Mouse (Mus musculus) cerebellum, postnatal 25 days (tissue): Measurements from ENCODE around the gene Mgat4d.
"Not testable (repeated sequence)": the region's sequence is repeated elsewhere in the genome, so short reads cannot be mapped to it uniquely, and the experiment has no call there.

Experiments
- DNase-seq, 2 experiments: peaks; one replicate each; pipeline ENCODE4 v3.0.0; 2021; ENCODE audit warnings: mixed read lengths in 2 of 2

Gene Mgat4d

DNA sequence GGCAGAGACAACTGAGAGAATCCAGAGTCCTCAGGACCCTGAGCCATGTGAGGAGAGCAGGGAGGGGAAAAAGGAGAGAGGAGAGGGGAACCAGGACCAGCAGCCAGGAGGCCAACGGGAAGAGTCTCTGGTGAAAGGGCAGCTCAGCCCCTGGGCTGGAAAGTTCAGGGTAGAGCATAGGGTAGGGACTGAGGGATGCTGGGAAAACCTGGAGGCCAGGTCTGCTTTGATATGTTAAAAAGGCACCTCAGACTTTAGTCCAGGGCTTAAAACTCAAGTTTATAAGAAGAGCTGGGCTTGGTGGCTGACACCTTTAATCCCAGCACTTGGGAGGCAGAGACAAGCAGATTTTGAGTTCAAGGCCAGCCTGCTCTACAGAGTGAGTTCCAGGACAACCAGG lies 44.2 kb downstream of the Mgat4d start:
- no peak for DNase-seq

- no peak for DNase-seq
Observed at GRCm38 (mm10) chr8:83394325-83394724, 46.1 kb downstream of the Mgat4d start.

DNA sequence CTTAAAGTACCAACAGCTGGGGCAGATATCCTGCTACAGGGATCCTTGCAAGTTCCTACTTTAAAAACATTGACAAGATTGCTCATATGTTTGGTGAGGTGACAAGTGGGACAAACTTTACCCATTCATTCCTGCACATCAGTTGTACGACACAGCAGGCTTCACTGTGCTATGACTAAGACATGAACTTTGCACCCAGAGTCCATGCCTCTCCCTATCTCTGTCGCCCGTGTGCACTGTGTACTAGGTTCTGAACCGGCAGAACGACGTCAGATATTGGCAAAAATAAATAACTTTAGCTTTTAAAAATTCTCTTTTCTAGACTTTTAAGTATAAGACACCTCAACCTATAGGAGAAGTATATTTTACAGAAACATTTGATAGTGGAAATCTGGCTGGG lies 48.4 kb downstream of the Mgat4d start:
- DNase-seq: no peak

DNA sequence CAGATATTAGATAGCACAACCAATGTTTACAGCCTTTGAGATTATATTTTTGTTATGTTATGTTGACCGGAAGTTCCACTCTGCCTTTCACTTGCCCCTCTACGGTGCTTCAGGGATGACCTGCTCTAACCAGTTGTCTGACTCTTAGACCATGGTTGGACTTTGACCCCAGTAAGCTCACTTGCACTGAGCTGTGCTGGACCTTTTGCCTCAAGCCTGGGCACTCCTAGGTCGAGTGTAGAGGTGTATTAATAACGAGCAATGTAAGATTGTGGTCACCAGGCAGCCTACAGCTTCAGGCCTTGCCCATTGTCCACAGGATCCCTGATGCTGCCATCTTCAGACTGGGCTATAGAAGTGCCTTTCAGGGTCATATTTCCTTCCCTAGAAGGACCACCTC lies 49.5 kb downstream of the Mgat4d start:
- DNase-seq: no peak

DNA sequence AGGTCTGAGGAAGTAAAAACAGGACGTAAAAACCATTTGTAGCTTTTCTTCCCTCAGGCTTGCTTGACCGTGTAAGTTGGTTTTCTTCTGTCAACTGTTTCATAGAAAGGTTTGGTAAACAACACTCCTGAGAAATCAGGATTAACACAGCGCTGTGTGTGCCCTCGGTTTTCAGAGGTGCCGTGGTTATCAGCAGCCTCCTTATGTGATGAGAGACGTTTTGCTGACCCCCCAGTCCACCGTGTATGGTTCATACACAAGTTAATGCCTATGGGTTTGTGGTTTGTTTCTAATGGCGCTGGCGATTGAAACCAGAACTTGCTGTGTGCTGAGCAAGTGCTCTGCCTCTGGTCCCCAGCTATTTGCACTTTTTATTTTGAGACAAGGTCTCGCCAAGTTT lies 57.3 kb downstream of the Mgat4d start:
- no peak for DNase-seq

- DNase-seq: peak in 1 of 2 experiments; percentile 12
Observed at GRCm38 (mm10) chr8:83406836-83407235, 58.6 kb downstream of the Mgat4d start.

- DNase-seq: no peak
Observed at GRCm38 (mm10) chr8:83408496-83408895, 60.2 kb downstream of the Mgat4d start.

- no peak for DNase-seq
Observed at GRCm38 (mm10) chr8:83416878-83417277, 68.6 kb downstream of the Mgat4d start.

DNA sequence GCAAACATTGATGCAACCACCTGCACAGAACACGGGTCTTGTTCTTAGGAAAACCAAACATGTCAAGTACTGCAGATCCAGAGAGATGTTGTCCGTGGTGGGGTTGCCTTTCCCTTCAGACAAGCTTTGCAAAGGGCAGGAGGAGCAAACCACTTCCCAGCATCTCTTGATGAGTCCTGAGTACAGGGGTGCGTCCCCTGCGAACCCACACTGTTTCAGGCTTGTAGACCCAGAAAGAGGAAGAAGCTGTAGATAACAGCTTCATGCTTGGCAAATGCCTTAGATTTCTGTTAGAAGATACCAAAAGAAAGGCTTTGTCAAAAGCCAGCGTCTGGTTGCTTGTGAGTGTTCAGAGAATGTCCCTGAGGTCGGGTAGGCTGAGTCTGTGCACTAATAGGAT lies 69.7 kb downstream of the Mgat4d start:
- no peak for DNase-seq

DNA sequence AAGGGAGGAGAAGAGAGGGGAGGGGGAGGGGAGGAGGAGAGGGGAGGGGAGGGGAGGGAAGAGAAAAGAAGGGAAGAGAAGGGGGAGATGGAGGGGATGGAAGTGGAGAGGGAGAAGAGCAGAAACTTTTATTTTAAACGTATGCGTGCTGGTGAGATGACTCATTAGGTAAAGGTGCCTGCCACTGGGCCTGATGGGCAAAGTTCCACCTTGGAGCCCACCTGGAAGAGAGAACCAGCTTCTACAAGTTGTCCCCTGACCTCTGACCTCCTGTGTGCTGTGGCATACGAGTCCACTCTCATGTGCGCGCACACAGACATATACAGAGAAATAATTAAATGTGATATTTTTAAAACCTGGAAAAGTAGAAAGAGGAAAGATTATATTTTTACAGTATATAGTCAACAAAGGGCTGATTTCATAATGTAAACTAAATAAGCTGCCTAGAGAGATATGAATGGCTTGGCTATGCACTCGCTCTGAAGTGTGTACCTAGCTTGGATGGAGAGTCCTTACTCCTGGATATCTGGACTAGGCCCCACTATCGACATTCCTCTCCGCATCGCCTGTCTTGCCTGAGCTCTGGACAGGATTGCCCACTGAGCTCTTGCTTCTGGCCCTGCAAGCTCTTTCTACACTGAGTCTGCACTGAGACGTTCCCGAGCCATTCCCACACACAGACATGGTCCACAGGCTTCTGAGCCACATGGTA lies 70.7 kb downstream of the Mgat4d start:
- DNase-seq: no peak

GRCm38 (mm10) chr8:83421354-83421753 lies 73.1 kb downstream of the Mgat4d start:
- DNase-seq: no peak

- no peak for DNase-seq
Observed at GRCm38 (mm10) chr8:83423032-83423825, 75.0 kb downstream of the Mgat4d start.

- DNase-seq: no peak
Observed at GRCm38 (mm10) chr8:83425202-83425601, 76.9 kb downstream of the Mgat4d start.

DNA sequence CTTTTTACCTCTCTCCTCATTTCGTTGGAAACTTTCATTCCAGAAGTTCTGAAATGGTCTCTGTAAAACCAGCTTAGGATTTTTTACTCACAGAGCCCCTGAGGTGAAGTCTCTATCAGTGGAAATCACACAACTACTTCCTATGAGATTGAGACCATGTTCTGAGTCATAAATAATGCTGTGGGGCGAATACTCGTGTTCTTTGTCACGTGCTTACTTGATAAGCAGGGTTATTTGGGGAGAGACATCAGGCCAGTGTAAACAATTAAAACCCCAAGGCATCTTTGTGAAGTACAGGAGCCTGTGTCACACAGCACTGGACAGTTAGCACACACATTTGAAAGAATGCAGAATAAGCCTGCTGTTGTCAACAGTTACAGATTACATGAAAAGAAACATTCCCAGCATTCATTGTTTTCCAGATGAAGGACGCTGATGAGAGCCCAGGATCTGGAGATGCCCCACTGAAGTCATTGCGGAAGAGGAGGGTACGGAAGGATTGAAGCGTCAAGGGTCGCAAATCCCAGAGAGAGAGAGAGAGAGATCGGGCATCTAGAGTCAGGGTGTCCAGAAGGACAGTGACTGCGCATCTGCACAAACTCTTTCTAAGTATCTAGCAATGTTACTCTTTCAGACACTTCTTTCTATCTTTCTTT lies 78.0 kb downstream of the Mgat4d start:
- DNase-seq: no peak

DNA sequence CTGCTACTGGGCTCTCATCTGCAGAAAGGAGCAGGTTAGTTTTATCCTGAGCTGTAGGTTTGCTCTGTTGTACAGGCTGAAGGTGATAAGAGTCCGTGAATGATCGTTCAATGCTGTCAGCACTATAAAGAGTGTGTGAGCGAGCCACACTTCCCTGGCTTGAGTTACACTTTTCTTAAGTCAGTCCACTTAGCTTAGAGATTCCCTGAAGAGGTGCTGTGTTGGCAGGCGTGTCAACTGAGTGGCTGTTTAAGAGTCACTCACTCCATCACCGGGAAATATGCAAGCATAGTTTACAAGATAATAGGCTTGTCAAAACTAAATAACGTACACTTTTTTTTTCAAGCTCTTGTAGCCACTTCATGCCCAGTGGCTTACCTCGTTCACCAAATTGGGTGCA lies 78.7 kb downstream of the Mgat4d start:
- no peak for DNase-seq

GRCm38 (mm10) chr8:83428621-83429020 lies 80.3 kb downstream of the Mgat4d start:
- DNase-seq: not testable (repeated sequence)

- DNase-seq: no peak
Observed at GRCm38 (mm10) chr8:83429071-83429524, 80.8 kb downstream of the Mgat4d start.
